Mouse (Mus musculus): Measurements from ENCODE around the gene Inca1. TPM values are rescaled to one million over a fixed set of nuclear protein-coding genes. Genes with fewer than 3 reads are reported as not detected.
A peak's percentile ranks its signal among the peaks of the same experiment; 100 is the strongest.

The Inca1 gene
- polyA plus RNA-seq, 1 experiment = 5.4 TPM

GRCm38 (mm10) chr11:70688372-70688771, 11.6 kb downstream of the Inca1 start:
- DNase-seq = no peak

GRCm38 (mm10) chr11:70687601-70688199, 12.3 kb downstream of the Inca1 start, which contains the start of gene Camta2:
TSS of gene Camta2 (minus strand) at chr11:70688105.
- no peaks in the 10 kb centered on the region for H3K27me3 ChIP-seq (replicated peaks; ENCODE audit: control insufficient read depth, insufficient read depth, low read length)
- TF ChIP-seq CTCF (conservative IDR thresholded peaks at IDR 0.05; ENCODE audit: insufficient read depth, insufficient read length, low read depth, low read length) = no peak
- TF ChIP-seq POLR2A (IDR thresholded peaks at IDR 0.05; ENCODE audit: low read depth, low read length) = peak; percentile 42

More at GRCm38 (mm10) chr11:70688372-70688771, 11.6 kb downstream of the Inca1 start:
- H3K27ac ChIP-seq (ENCODE audit: insufficient read depth, low read depth, low read length) = peak overlapping the region; percentile 66
- no peak for TF ChIP-seq POLR2A (IDR thresholded peaks at IDR 0.05; ENCODE audit: low read depth, low read length)
- no peaks in the 10 kb centered on the region for H3K36me3 ChIP-seq (ENCODE audit: control insufficient read depth, insufficient read depth, low read length)
- no peaks in the 10 kb centered on the region for H3K27me3 ChIP-seq (replicated peaks; ENCODE audit: control insufficient read depth, insufficient read depth, low read length)
- peak overlapping the region; percentile 54 for H3K4me3 ChIP-seq (ENCODE audit: insufficient read depth, low read depth, low read length)
- peaks cover 11% of the 10 kb centered on the region for H3K4me1 ChIP-seq (ENCODE audit: control insufficient read depth, insufficient read depth, low read length)
- 15% methylated on average over 8 of the region's 8 CpGs for WGBS

GRCm38 (mm10) chr11:70686901-70687566, 12.9 kb downstream of the Inca1 start:
- Histone ChIP-seq H3K36me3 (ENCODE audit: control insufficient read depth, insufficient read depth, low read length) (no peaks in the 10 kb centered on the region), H3K27me3 (replicated peaks; ENCODE audit: control insufficient read depth, insufficient read depth, low read length) (no peaks in the 10 kb centered on the region), H3K27ac (ENCODE audit: insufficient read depth, low read depth, low read length) (peak overlapping the region; percentile 8; the same call in 1 of the 2 replicates), H3K4me1 (ENCODE audit: control insufficient read depth, insufficient read depth, low read length) (peaks cover 11% of the 10 kb centered on the region), H3K4me3 (ENCODE audit: insufficient read depth, low read depth, low read length) (peak overlapping the region; percentile 54)
- no peak for TF ChIP-seq CTCF (conservative IDR thresholded peaks at IDR 0.05; ENCODE audit: insufficient read depth, insufficient read length, low read depth, low read length)
- no peak for TF ChIP-seq POLR2A (IDR thresholded peaks at IDR 0.05; ENCODE audit: low read depth, low read length)
- DNase-seq = peak; percentile 38
- 2% methylated on average over 16 of the region's 16 CpGs for WGBS

More at GRCm38 (mm10) chr11:70687601-70688199, 12.3 kb downstream of the Inca1 start, which contains the start of gene Camta2:
- Histone ChIP-seq H3K4me1 (ENCODE audit: control insufficient read depth, insufficient read depth, low read length) (peaks cover 11% of the 10 kb centered on the region), H3K36me3 (ENCODE audit: control insufficient read depth, insufficient read depth, low read length) (no peaks in the 10 kb centered on the region), H3K4me3 (ENCODE audit: insufficient read depth, low read depth, low read length) (peak within 1 kb of the TSS; percentile 54), H3K27ac (ENCODE audit: insufficient read depth, low read depth, low read length) (peak within 1 kb of the TSS; percentile 66)
- under 1% methylated on average over 55 of the region's 55 CpGs for WGBS
- DNase-seq = peak; percentile 92

- Histone ChIP-seq H3K27me3 (replicated peaks; ENCODE audit: control insufficient read depth, insufficient read depth, low read length) (no peaks in the 10 kb centered on the region), H3K27ac (ENCODE audit: insufficient read depth, low read depth, low read length) (no peak overlapping the region), H3K36me3 (ENCODE audit: control insufficient read depth, insufficient read depth, low read length) (no peaks in the 10 kb centered on the region; the same call in 1 of the 2 replicates), H3K4me1 (ENCODE audit: control insufficient read depth, insufficient read depth, low read length) (peaks cover 4% of the 10 kb centered on the region), H3K4me3 (ENCODE audit: insufficient read depth, low read depth, low read length) (no peak overlapping the region)
- no peak for DNase-seq
- 86% methylated on average over 5 of the region's 5 CpGs for WGBS
- no peak for TF ChIP-seq CTCF (conservative IDR thresholded peaks at IDR 0.05; ENCODE audit: insufficient read depth, insufficient read length, low read depth, low read length)
- no peak for TF ChIP-seq POLR2A (IDR thresholded peaks at IDR 0.05; ENCODE audit: low read depth, low read length)
These were observed 16.3 kb downstream of the Inca1 start for GRCm38 (mm10) chr11:70683640-70684039.

- H3K36me3 ChIP-seq (ENCODE audit: control insufficient read depth, insufficient read depth, low read length) = no peaks in the 10 kb centered on the region; the same call in 1 of the 2 replicates
- H3K4me3 ChIP-seq (ENCODE audit: insufficient read depth, low read depth, low read length) = no peak overlapping the region
- no peak for DNase-seq
- H3K27ac ChIP-seq (ENCODE audit: insufficient read depth, low read depth, low read length) = no peak overlapping the region
- no peaks in the 10 kb centered on the region for H3K27me3 ChIP-seq (replicated peaks; ENCODE audit: control insufficient read depth, insufficient read depth, low read length)
- TF ChIP-seq POLR2A (IDR thresholded peaks at IDR 0.05; ENCODE audit: low read depth, low read length) (no peak), CTCF (conservative IDR thresholded peaks at IDR 0.05; ENCODE audit: insufficient read depth, insufficient read length, low read depth, low read length) (peak; percentile 43; the same call in 1 of the 2 replicates)
- no peaks in the 10 kb centered on the region for H3K4me1 ChIP-seq (ENCODE audit: control insufficient read depth, insufficient read depth, low read length)
- 55% methylated on average over 11 of the region's 11 CpGs for WGBS
These were observed 17.9 kb downstream of the Inca1 start for GRCm38 (mm10) chr11:70681897-70682581.

- TF ChIP-seq CTCF (conservative IDR thresholded peaks at IDR 0.05; ENCODE audit: insufficient read depth, insufficient read length, low read depth, low read length) = no peak
- no peak for TF ChIP-seq POLR2A (IDR thresholded peaks at IDR 0.05; ENCODE audit: low read depth, low read length)
- 80% methylated on average over 12 of the region's 12 CpGs for WGBS
- H3K27ac ChIP-seq (ENCODE audit: insufficient read depth, low read depth, low read length) = no peak overlapping the region
- no peaks in the 10 kb centered on the region; the same call in 1 of the 2 replicates for H3K36me3 ChIP-seq (ENCODE audit: control insufficient read depth, insufficient read depth, low read length)
- no peak overlapping the region for H3K4me3 ChIP-seq (ENCODE audit: insufficient read depth, low read depth, low read length)
- H3K4me1 ChIP-seq (ENCODE audit: control insufficient read depth, insufficient read depth, low read length) = no peaks in the 10 kb centered on the region
- H3K27me3 ChIP-seq (replicated peaks; ENCODE audit: control insufficient read depth, insufficient read depth, low read length) = no peaks in the 10 kb centered on the region
- no peak for DNase-seq
These were observed 18.8 kb downstream of the Inca1 start for GRCm38 (mm10) chr11:70681170-70681569.

GRCm38 (mm10) chr11:70679894-70680293, 20.1 kb downstream of the Inca1 start:
- H3K27me3 ChIP-seq (replicated peaks; ENCODE audit: control insufficient read depth, insufficient read depth, low read length) = no peaks in the 10 kb centered on the region
- no peaks in the 10 kb centered on the region; the same call in 1 of the 2 replicates for H3K36me3 ChIP-seq (ENCODE audit: control insufficient read depth, insufficient read depth, low read length)
- H3K4me1 ChIP-seq (ENCODE audit: control insufficient read depth, insufficient read depth, low read length) = no peaks in the 10 kb centered on the region
- no peak overlapping the region for H3K4me3 ChIP-seq (ENCODE audit: insufficient read depth, low read depth, low read length)
- no peak for DNase-seq
- H3K27ac ChIP-seq (ENCODE audit: insufficient read depth, low read depth, low read length) = no peak overlapping the region
- 91% methylated on average over 8 of the region's 8 CpGs for WGBS
- TF ChIP-seq POLR2A (IDR thresholded peaks at IDR 0.05; ENCODE audit: low read depth, low read length) (no peak), CTCF (conservative IDR thresholded peaks at IDR 0.05; ENCODE audit: insufficient read depth, insufficient read length, low read depth, low read length) (no peak)
